Mouse (Mus musculus): ENCODE measurements around the gene Vmn2r78. TPM values are rescaled to one million over a fixed set of nuclear protein-coding genes. Genes with fewer than 3 reads are reported as not detected.
"Not testable (repeated sequence)": the region's sequence is repeated elsewhere in the genome, so short reads cannot be mapped to it uniquely, and the experiment has no call there.

Vmn2r78 gene
- 0.02 and 0.04 TPM in 2 replicates for polyA plus RNA-seq (2012; rRNA removed)

DNA sequence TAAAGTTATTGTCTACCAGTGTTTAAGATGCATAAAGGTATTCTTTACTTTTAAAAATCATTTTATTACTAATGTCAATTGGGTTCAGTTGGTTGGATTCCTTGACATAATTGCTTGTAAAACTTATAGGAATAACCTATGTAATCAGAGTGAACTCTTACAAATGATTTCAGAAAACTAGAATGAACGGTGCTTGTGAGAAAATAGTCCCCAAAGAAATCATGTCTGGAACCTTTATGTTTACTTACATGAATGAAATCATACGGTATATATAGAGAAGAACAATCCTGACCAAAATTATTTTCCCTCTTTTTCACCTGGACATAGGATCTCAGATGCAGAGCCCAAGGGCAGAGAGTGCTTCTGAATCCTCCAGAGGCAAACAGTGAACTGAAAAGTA lies at the start of gene Vmn2r78:
Vmn2r78 (plus strand) TSS at position 301 of the 400 bp plus-strand sequence.
- not testable (repeated sequence) for H3K36me3 ChIP-seq (ENCODE audit: control insufficient read depth, insufficient read depth, low read length); H3K4me1 ChIP-seq (ENCODE audit: control insufficient read depth, insufficient read depth, low read length); H3K27ac ChIP-seq (ENCODE audit: control insufficient read depth, insufficient read depth, low read depth, low read length); H3K27me3 ChIP-seq (ENCODE audit: control insufficient read depth, insufficient read depth, low read length); H3K4me3 ChIP-seq (ENCODE audit: control insufficient read depth, low read depth, low read length)

DNA sequence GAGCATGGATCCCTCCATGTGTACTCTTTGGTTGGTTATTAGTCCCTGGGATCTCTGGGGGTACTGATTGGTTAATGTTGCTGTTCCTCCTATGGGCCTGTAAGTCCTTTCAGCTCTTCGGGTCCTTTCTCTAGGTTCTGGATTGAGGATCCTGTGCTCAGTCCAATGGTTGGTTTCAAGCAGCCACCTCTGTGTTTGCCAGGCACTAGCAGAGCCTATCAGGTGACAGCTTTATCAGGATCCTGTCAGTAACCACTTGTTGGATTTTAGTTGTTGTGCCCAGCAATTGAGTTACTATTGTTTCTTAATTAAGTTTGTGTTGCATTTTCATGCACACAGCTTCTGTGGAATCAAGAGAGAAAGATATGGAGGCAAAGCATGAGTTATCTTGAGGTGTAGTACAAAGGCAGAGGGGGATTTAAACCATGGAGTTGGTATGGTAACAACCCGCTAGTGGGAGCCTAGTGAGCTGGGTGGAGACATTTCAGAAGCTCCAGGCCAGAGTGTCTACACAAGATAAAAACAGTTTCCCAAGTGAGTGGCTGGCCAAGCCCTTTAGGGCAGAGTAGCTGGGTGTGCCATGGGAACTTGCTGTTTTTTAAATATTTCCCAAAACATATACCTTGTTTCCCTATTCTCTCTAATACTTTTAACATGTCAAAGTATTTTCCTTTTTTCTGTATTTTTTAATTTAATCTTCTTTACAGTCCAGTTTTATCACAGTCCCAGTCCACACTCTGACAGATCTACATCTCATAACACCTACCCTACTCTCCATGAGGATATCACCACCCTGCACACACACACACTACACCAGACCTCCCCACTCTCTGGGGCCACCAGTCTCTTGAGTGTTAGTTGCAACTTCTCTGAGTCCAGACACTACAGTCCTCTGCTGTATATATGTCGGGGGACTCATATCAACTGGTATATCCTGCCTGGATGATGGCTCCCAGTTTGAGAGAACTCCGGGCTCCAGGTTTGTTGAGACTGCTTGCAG lies 25.1 kb upstream of the Vmn2r78 start:
- Histone ChIP-seq H3K27me3 (ENCODE audit: control insufficient read depth, insufficient read depth, low read length) (no peaks in the 10 kb centered on the region), H3K4me1 (ENCODE audit: control insufficient read depth, insufficient read depth, low read length) (no peaks in the 10 kb centered on the region), H3K27ac (ENCODE audit: control insufficient read depth, insufficient read depth, low read depth, low read length) (no peak overlapping the region), H3K4me3 (ENCODE audit: control insufficient read depth, low read depth, low read length) (no peak overlapping the region), H3K36me3 (ENCODE audit: control insufficient read depth, insufficient read depth, low read length) (no peaks in the 10 kb centered on the region)
- TF ChIP-seq CTCF (IDR thresholded peaks at IDR 0.05; ENCODE audit: control insufficient read depth, insufficient read depth, insufficient replicate concordance, low read depth, low read length): no peak
- no peak for TF ChIP-seq POLR2A (IDR thresholded peaks at IDR 0.05; ENCODE audit: control insufficient read depth, low read depth, low read length)

DNA sequence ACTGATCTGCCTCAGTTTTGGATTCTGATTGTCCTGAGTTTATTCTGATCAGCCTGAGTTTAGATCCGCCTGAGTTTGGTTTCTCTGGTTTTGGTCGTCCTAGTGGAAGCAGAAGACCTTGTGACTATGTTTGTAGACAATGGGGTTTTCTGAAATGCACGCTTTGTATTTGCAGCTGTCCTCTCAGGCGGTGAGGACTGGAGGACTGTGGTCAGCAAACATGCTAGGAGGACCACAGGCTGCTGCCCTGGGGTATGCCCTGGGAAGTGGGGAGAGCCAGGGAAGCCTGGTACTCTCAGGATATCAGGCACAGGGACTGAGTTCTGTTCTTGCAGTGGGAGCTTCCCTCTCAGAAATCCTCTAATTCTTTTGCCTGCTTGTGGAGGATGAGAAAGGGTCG lies 22.4 kb downstream of the Vmn2r78 start:
- H3K27ac ChIP-seq (ENCODE audit: control insufficient read depth, insufficient read depth, low read depth, low read length): no peak overlapping the region
- H3K36me3 ChIP-seq (ENCODE audit: control insufficient read depth, insufficient read depth, low read length): no peaks in the 10 kb centered on the region

DNA sequence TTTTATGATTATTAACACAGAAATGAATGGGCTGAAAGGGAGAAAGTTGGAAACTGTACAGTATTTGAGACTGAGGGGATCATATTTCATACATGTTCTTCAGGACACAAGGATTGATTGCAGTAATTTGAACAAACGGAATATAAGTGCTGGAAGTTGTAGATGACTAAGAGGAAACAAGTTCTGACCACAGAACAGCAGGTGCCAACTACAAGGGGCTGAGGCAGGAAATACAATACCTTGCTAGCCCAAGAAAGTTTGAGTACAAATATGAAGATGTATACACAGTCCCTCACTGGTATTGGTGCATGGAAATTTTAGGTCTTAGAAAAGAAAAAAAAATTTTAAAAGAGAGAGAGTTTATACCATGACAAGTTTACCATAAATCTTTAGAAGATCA lies 79.8 kb downstream of the Vmn2r78 start:
- no peak overlapping the region for H3K4me3 ChIP-seq (ENCODE audit: control insufficient read depth, low read depth, low read length)
- H3K36me3 ChIP-seq (ENCODE audit: control insufficient read depth, insufficient read depth, low read length): no peaks in the 10 kb centered on the region
- H3K27me3 ChIP-seq (ENCODE audit: control insufficient read depth, insufficient read depth, low read length): no peaks in the 10 kb centered on the region
- H3K27ac ChIP-seq (ENCODE audit: control insufficient read depth, insufficient read depth, low read depth, low read length): no peak overlapping the region
- H3K4me1 ChIP-seq (ENCODE audit: control insufficient read depth, insufficient read depth, low read length): no peaks in the 10 kb centered on the region
- TF ChIP-seq CTCF (IDR thresholded peaks at IDR 0.05; ENCODE audit: control insufficient read depth, insufficient read depth, insufficient replicate concordance, low read depth, low read length): no peak
- TF ChIP-seq POLR2A (IDR thresholded peaks at IDR 0.05; ENCODE audit: control insufficient read depth, low read depth, low read length): no peak

More for the DNA sequence above, 22.4 kb downstream of the Vmn2r78 start:
- no peaks in the 10 kb centered on the region for H3K4me1 ChIP-seq (ENCODE audit: control insufficient read depth, insufficient read depth, low read length)
- TF ChIP-seq POLR2A (IDR thresholded peaks at IDR 0.05; ENCODE audit: control insufficient read depth, low read depth, low read length): no peak
- no peaks in the 10 kb centered on the region for H3K27me3 ChIP-seq (ENCODE audit: control insufficient read depth, insufficient read depth, low read length)
- H3K4me3 ChIP-seq (ENCODE audit: control insufficient read depth, low read depth, low read length): no peak overlapping the region

DNA sequence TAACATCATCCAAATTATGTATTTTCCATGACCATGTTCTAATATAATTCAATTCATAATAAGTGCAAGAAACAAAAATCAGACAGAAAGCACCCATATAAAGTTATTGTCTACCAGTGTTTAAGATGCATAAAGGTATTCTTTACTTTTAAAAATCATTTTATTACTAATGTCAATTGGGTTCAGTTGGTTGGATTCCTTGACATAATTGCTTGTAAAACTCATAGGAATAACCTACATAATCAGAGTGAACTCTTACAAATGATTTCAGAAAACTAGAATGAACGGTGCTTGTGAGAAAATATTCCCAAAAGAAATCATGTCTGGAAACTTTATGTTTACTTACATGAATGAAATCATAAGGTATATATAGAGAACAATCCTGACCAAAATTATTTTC lies 80.9 kb downstream of the Vmn2r78 start, which contains the start of gene Vmn2r79:
Vmn2r79 (plus strand) TSS at position 301 of the 400 bp plus-strand sequence.
- not testable (repeated sequence) for H3K27ac ChIP-seq (ENCODE audit: control insufficient read depth, insufficient read depth, low read depth, low read length); H3K27me3 ChIP-seq (ENCODE audit: control insufficient read depth, insufficient read depth, low read length); H3K4me3 ChIP-seq (ENCODE audit: control insufficient read depth, low read depth, low read length); H3K36me3 ChIP-seq (ENCODE audit: control insufficient read depth, insufficient read depth, low read length); H3K4me1 ChIP-seq (ENCODE audit: control insufficient read depth, insufficient read depth, low read length)

Other genes starting within 250 kb of the Vmn2r78 start
- not detected in 2 replicates for gene Olfr292, start 226.8 kb upstream of the Vmn2r78 start, polyA plus RNA-seq (2012; rRNA removed)
- gene Folh1, start 139.2 kb upstream of the Vmn2r78 start, polyA plus RNA-seq (2012; rRNA removed): 2.6 and 3.2 TPM in 2 replicates
- gene Vmn2r77, start 120.1 kb upstream of the Vmn2r78 start, polyA plus RNA-seq (2012; rRNA removed): not detected in 2 replicates
- not detected in 2 replicates for gene Vmn2r79, start 81.0 kb downstream of the Vmn2r78 start, polyA plus RNA-seq (2012; rRNA removed)